Mouse (Mus musculus): ENCODE measurements at regions not wholly inside any gene's neighbourhood (a gene's known extent, or its start where the extent isn't known, plus 50 kb on each side); places are given as distances from the start of the nearest gene placed in this dataset.
"Not testable (repeated sequence)": the region's sequence is repeated elsewhere in the genome, so short reads cannot be mapped to it uniquely, and the experiment has no call there.

DNA sequence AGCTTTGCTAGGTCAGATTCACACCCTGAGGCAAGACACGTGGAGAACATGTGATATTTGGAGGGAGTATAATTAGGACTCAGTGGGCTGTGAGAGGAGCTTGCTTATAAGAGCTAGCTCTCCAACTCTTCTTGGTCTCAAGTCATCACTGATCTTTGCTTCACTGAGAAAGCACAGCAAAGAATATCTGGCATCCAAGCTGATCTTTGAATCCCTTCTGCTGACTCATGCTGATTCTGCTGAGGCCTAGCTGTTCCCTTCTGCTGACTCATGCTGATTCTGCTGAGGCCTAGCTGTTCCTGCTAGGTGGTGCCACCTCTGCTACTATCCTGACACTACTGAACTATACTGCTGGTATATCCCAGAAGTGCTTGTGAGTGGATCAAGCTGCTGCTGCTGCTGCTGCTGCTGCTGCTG, 639.0 kb upstream of the Slc8a1 start:
- peak; percentile 0 for DNase-seq (ENCODE audit: low read depth, low spot score)

GRCm38 (mm10) chr17:82367876-82368275, 629.7 kb upstream of the Slc8a1 start:
- DNase-seq (ENCODE audit: low read depth, low spot score) = no peak

DNA sequence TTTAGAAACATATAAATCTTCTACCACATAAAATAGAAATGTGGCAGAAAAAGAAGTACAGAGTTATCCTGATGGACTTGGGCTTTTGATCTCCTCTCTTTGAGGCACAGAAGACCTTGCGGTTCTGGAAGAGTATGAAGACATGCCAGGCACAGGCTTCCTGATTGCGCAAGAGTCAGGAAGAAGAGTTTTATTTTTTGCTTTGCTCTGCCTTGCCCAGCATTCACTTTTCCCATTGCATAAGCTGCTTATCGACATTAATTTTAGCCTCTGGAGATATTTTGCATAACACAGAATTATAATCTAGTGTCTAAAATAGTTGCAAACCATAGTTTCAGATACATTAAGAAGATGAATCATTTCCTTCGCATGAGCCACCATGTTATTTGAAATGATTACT, 627.8 kb upstream of the Slc8a1 start:
- no peak for DNase-seq (ENCODE audit: low read depth, low spot score)

GRCm38 (mm10) chr17:82348636-82349035, 610.5 kb upstream of the Slc8a1 start:
- DNase-seq (ENCODE audit: low read depth, low spot score) = no peak

DNA sequence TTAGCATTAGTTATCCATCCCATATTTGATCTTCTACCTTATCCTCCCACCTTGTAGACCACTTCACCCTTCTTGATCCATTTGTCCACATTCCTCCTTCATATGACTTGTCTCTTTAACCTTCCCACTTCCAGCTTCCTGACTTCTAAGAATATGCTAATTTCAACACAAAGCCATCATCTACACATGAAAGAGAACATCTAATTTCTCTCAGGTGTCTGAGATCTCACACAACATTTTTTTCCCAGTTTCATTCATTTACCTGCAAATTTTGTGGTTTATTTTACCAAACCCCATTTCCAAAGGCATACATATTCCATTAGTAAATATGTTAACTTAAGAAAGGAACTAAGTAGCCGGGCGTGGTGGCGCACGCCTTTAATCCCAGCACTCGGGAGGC, 593.3 kb upstream of the Slc8a1 start:
- DNase-seq (ENCODE audit: low read depth, low spot score) = no peak

GRCm38 (mm10) chr17:82312191-82312590, 574.0 kb upstream of the Slc8a1 start:
- DNase-seq (ENCODE audit: low read depth, low spot score) = no peak

DNA sequence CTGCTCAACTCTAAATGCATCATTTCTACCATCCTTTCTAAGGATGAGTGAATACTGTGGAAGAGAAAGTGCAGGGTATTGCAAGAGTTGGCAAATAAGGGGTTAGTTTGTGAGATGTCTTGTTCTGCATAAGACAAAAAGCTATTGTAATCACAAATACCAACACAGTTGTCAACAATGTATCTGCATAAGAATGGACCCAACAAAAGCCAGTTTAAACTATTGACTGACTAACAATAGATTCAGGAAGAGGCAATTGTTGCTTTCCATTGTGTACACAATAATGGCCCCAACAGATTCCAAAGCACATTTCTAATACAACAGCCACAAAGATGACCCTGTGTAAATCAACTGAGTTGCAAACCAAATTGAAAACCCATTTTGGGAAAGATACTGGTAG, 568.2 kb upstream of the Slc8a1 start:
- DNase-seq (ENCODE audit: low read depth, low spot score) = no peak

GRCm38 (mm10) chr17:82277728-82278127, 539.6 kb upstream of the Slc8a1 start:
- no peak for DNase-seq (ENCODE audit: low read depth, low spot score)

DNA sequence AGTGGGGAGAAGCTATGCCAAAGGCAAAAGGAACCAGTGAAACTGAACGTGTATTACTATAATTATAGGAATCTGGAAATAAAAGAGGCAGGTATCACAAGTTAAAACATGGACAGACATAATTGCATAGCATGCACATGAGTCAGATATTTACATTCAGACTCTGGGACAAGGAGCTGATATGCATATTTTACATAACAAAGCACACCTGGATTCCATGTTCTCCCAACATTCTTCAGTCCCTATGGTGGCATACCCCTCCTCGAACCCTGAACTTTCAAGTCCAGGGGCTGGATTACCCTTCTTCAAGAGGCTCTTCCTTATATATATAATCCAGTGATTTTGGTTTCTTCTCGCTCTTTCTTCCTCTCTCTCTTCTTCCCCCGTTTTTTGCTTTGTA, 535.8 kb upstream of the Slc8a1 start:
- no peak for DNase-seq (ENCODE audit: low read depth, low spot score)

GRCm38 (mm10) chr17:82272845-82273244, 534.7 kb upstream of the Slc8a1 start:
- no peak for DNase-seq (ENCODE audit: low read depth, low spot score)

DNA sequence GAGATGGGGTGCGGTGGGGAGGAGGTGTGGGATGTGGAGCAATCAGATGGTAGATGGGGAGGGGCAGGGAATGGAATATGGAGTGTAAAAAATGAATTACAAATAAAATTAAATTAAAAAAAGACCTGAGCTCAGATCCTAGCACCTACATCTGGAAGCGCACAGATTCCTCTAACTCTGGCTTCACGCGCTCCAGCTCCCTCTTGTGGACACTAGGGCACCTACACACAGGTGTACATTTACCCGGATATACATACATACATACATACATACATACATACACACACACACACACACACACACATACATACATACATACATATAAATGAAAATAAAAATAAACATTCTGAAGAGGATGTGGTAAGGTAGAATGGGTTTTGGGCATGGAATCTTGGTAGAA, 528.7 kb upstream of the Slc8a1 start:
- DNase-seq (ENCODE audit: low read depth, low spot score) = not testable (repeated sequence)

DNA sequence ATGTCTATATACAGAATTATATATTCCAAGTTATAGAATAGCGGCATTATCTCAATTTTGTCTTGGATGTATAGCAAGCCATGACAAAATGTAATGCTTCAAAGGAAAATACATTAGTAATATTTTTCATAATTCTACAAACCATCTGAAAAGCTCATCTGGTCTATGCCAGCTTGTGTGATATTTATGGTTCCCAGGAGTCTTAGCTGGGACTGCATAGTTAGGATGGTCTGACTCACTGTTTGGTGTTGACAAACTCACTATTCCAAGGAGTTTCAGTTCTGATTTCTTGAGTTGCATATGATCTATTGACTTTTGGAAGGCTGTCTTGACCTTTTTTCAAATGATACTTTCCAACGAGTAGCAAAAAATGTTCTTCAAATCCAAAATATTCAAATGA, 514.2 kb upstream of the Slc8a1 start:
- DNase-seq (ENCODE audit: low read depth, low spot score) = no peak

GRCm38 (mm10) chr17:82251841-82252240, 513.7 kb upstream of the Slc8a1 start:
- no peak for DNase-seq (ENCODE audit: low read depth, low spot score)

GRCm38 (mm10) chr17:82238361-82238760, 500.2 kb upstream of the Slc8a1 start:
- no peak for DNase-seq (ENCODE audit: low read depth, low spot score)

DNA sequence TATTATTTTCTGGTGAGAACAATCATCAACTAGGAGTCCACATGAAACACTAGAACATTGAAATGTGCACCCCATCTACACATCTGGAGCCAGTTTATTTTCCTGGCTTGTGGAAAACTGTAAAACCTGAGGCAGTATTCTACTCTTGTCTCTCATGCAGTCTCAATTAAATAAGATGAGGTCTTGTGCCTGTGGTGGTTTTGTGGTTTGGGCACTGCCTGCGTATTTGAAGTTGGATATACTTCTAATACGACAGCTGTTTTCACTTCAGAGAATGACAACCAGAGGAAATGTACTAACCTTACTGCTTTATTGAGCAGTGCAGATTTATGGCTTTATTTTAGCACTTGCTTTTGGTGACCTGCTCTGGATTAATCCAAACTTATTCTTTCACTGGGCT, 499.3 kb upstream of the Slc8a1 start:
- DNase-seq (ENCODE audit: low read depth, low spot score) = peak; percentile 83

DNA sequence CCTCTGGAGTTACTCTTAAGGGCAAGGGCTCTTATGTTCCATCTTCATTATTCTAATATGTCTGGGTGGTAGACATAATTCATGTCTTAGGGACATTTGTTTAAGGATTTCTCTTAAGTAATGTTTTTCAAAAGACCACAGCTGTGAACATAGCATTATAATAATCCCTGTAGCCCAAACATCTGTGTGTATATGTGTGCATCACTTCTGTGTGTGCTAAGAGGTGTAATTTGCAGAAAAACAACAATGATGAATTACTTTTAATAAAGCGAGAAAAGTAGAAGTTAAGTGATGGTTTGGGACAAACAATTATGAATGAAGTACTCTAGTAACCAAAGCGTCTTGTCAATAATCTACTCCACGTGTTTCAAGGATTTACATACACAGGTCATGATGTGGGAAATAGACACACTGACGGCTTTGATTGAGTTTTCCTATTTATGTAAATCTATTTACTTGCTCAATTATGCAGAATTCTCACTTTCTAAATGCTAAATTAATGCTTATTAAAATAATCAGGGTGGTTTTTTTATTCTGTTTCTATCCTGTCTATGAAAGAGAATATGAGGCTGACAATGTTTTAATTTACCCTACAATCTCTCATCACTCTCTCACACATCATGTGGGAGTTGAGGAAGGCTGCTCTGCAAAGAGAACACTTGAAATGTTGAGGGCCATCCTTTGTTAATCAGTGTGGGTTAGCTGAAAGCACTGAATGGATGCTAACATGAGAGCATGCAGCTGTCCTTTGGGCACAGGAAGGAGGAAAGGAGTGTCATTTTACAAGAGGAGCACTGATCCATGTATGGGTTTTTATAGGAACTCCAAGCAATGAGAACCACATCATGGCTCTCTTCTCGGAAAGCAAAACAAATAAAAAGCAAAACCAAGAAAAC, 477.8 kb upstream of the Slc8a1 start:
- no peak for DNase-seq (ENCODE audit: low read depth, low spot score)

- DNase-seq (ENCODE audit: low read depth, low spot score) = no peak
These were observed 461.8 kb upstream of the Slc8a1 start for GRCm38 (mm10) chr17:82199981-82200380.

DNA sequence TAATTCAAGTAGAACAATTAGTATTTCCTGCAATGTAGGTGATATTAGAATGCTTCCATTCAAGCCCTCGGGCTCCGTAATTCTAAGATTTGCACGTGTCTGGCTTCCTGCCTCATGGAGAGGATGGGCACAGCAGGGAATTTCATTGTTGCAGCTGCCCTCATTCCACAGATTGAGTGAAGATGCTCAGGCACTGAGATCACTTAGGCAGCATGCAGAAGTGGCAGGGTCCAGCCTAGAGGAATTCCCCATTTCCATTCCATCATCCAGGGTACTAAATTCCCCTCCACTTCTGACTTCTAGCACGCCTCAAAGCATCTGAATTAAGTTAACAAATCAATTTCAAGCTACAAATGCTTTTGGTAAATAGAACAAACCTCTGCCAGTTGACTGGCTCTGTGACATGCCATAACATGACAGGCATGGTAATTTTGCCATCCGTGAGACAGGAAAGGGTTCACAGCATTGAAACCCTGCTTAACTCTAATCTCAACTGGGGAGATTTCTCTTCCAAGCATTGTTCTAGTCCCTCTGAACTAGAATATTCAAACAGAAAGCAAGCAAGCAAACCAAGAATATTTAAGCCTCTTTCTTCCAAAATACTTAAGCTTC, 461.0 kb upstream of the Slc8a1 start:
- DNase-seq (ENCODE audit: low read depth, low spot score) = no peak

GRCm38 (mm10) chr17:82184261-82184660, 446.1 kb upstream of the Slc8a1 start:
- DNase-seq (ENCODE audit: low read depth, low spot score) = no peak

GRCm38 (mm10) chr17:82171216-82171615, 433.0 kb upstream of the Slc8a1 start:
- DNase-seq (ENCODE audit: low read depth, low spot score) = no peak

- no peak for DNase-seq (ENCODE audit: low read depth, low spot score)
These were observed 415.3 kb upstream of the Slc8a1 start for GRCm38 (mm10) chr17:82153446-82153845.

DNA sequence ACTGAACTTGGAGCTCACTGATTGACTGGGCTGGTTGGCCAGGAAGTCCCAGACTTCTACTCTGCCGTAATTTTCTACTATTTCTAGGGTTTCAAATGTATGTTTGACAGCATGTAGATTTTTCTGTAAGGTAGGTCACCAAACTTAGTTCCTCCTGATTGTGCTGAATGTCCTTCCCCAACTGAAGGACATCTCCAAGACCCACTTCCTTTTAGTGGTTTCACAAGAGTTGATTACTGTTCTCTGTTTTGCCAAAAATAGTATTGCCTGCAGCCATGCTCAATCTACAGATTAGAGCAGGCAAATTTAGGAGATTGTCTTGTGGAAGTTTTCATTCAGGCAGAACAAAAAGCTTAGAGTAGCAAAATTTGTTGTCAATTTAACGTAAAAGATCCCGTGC, 396.7 kb upstream of the Slc8a1 start:
- no peak for DNase-seq (ENCODE audit: low read depth, low spot score)

DNA sequence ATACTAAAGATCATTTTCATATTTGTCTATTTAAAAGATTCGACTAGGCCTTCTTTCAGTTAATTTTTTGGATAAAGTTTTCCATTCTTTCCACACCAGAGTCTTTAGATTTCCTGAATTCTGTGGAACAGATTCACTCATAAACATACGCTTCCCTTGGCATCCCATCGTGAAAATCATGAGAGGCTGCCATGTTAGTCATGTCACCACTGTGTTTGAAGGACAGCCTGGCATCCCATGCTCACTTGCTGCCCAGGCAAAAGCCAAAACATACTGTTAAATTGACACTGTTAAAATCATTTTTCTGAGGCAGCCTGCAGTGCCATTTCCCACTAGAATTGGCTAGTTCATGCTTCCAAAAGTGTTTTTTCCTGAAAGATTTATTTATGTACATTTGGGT, 394.8 kb upstream of the Slc8a1 start:
- DNase-seq (ENCODE audit: low read depth, low spot score) = no peak
